Mouse (Mus musculus) MEL (cell line): ENCODE data around the gene Zfp277. TPM values are rescaled to one million over a fixed set of nuclear protein-coding genes. Genes with fewer than 3 reads are reported as not detected.

Experiments
- DNase-seq: peaks from one replicate; pipeline ENCODE4 v3.0.0; 2011; ENCODE audit warnings: low read depth, low spot score
- H3K27ac ChIP-seq: 2 replicates; pipeline ENCODE4 v1.5.1; 2012; ENCODE audit warnings: low read depth, mild to moderate bottlenecking, control low read depth, low read length, moderate library complexity; ENCODE audit not compliant: control insufficient read depth
- H3K27me3 ChIP-seq, 2 experiments: fragments of 150-350 bp in 1 of 2; sonication (generic) in 1 of 2; 2 replicates each; pipeline ENCODE4 v1.6.1; 2012; ENCODE audit warnings: low read length in 2 of 2, mild to moderate bottlenecking in 2 of 2, improper control_type of control experiment in 1 of 2, moderate library complexity in 1 of 2; ENCODE audit not compliant: insufficient read depth in 2 of 2, control insufficient read depth in 1 of 2
- H3K36me3 ChIP-seq, 2 experiments: 2 replicates each; pipeline ENCODE4 v1.6.1; 2012 to 2014; ENCODE audit warnings: low read length in 2 of 2, improper control_type of control experiment in 1 of 2, inconsistent platforms in 1 of 2, mild to moderate bottlenecking in 1 of 2; ENCODE audit not compliant: insufficient read depth in 2 of 2, control insufficient read depth in 1 of 2
- H3K4me1 ChIP-seq, 2 experiments: fragments of 150-350 bp in 1 of 2; sonication (generic) in 1 of 2; 2 replicates each; pipeline ENCODE4 v1.6.1; 2012; ENCODE audit warnings: low read length in 2 of 2, improper control_type of control experiment in 1 of 2, mild to moderate bottlenecking in 1 of 2; ENCODE audit not compliant: insufficient read depth in 2 of 2, control insufficient read depth in 1 of 2
- H3K4me3 ChIP-seq, 2 experiments: fragments of 150-350 bp in 1 of 2; sonication (generic) in 1 of 2; 2 replicates each; pipeline ENCODE4 v1.5.1; 2012; ENCODE audit warnings: low read depth in 2 of 2, low read length in 2 of 2, mild to moderate bottlenecking in 2 of 2, moderate library complexity in 2 of 2, control low read depth in 1 of 2, improper control_type of control experiment in 1 of 2; ENCODE audit not compliant: control insufficient read depth in 1 of 2, insufficient read depth in 1 of 2
- H3K79me2 ChIP-seq: 2 replicates; pipeline ENCODE4 v1.6.1; 2012; ENCODE audit warnings: mild to moderate bottlenecking, low read length, moderate library complexity; ENCODE audit not compliant: control insufficient read depth, poor library complexity, insufficient read depth
- H3K9ac ChIP-seq: 2 replicates; pipeline ENCODE4 v1.6.1; 2012; ENCODE audit warnings: low read depth, mild to moderate bottlenecking, control low read depth, low read length, moderate library complexity; ENCODE audit not compliant: control insufficient read depth, poor library complexity, severe bottlenecking
- H3K9me3 ChIP-seq: fragments of 150-350 bp; sonication (generic); replicated peaks from 2 replicates; pipeline ENCODE4 v1.6.1; 2012; ENCODE audit warnings: mild to moderate bottlenecking, low read length, improper control_type of control experiment, moderate library complexity; ENCODE audit not compliant: insufficient read depth
- CTCF ChIP-seq, 3 experiments: IDR thresholded peaks in 2 of 3; conservative IDR thresholded peaks in 1 of 3; 2 replicates each; pipeline ENCODE4 v1.5.1; 2011 to 2012; ENCODE audit warnings: low read length in 3 of 3, low read depth in 2 of 3, mild to moderate bottlenecking in 2 of 3, improper control_type of control experiment in 1 of 3, inconsistent platforms in 1 of 3, mixed read lengths in 1 of 3, moderate library complexity in 1 of 3; ENCODE audit not compliant: control insufficient read depth in 1 of 3, insufficient read depth in 1 of 3, poor library complexity in 1 of 3, severe bottlenecking in 1 of 3
- E2F4 ChIP-seq: IDR thresholded peaks from 2 replicates; pipeline ENCODE4 v1.6.1; 2011; ENCODE audit warnings: low read depth, low read length, improper control_type of control experiment, borderline replicate concordance
- ELF1 ChIP-seq: IDR thresholded peaks from 2 replicates; pipeline ENCODE4 v1.6.1; 2014; ENCODE audit warnings: low read depth, mild to moderate bottlenecking, inconsistent platforms, low read length, improper control_type of control experiment, moderate library complexity
- ETS1 ChIP-seq: IDR thresholded peaks from 2 replicates; pipeline ENCODE4 v1.6.1; 2012; ENCODE audit warnings: low read depth, mild to moderate bottlenecking, inconsistent platforms, low read length, improper control_type of control experiment, moderate library complexity
- GABPA ChIP-seq: IDR thresholded peaks from 2 replicates; pipeline ENCODE4 v1.6.1; 2012; ENCODE audit warnings: low read depth, mild to moderate bottlenecking, inconsistent platforms, low read length, improper control_type of control experiment, moderate library complexity
- JUND ChIP-seq: IDR thresholded peaks from 2 replicates; pipeline ENCODE4 v1.6.1; 2011; ENCODE audit warnings: low read depth, mild to moderate bottlenecking, improper control_type of control experiment, low read length
- MAFK ChIP-seq: IDR thresholded peaks from 2 replicates; pipeline ENCODE4 v1.6.1; 2011; ENCODE audit warnings: low read depth, mild to moderate bottlenecking, low read length, improper control_type of control experiment, borderline replicate concordance
- MEF2A ChIP-seq: IDR thresholded peaks from 2 replicates; pipeline ENCODE4 v1.6.1; 2014; ENCODE audit warnings: low read depth, mild to moderate bottlenecking, inconsistent platforms, low read length, improper control_type of control experiment; ENCODE audit not compliant: poor library complexity, insufficient replicate concordance, severe bottlenecking; ENCODE audit errors: extremely low read depth
- MXI1 ChIP-seq: IDR thresholded peaks from 2 replicates; pipeline ENCODE4 v1.6.1; 2011; ENCODE audit warnings: mild to moderate bottlenecking, low read depth, low read length, improper control_type of control experiment
- MYB ChIP-seq: IDR thresholded peaks from 2 replicates; pipeline ENCODE4 v1.6.1; 2011; ENCODE audit warnings: mild to moderate bottlenecking, low read depth, low read length, improper control_type of control experiment
- NRF1 ChIP-seq: IDR thresholded peaks from 2 replicates; pipeline ENCODE4 v1.6.1; 2014; ENCODE audit warnings: low read depth, mild to moderate bottlenecking, inconsistent platforms, low read length, improper control_type of control experiment, moderate library complexity; ENCODE audit not compliant: poor library complexity, insufficient read depth, severe bottlenecking
- POLR2AphosphoS2 ChIP-seq: IDR thresholded peaks from 2 replicates; pipeline ENCODE4 v1.6.1; 2011; ENCODE audit warnings: low read length, improper control_type of control experiment
- RAD21 ChIP-seq: IDR thresholded peaks from 2 replicates; pipeline ENCODE4 v1.6.1; 2011; ENCODE audit warnings: mild to moderate bottlenecking, low read depth, low read length, improper control_type of control experiment
- SIN3A ChIP-seq: IDR thresholded peaks from 2 replicates; pipeline ENCODE4 v1.6.1; 2012; ENCODE audit warnings: low read length, improper control_type of control experiment, inconsistent platforms
- SMC3 ChIP-seq: IDR thresholded peaks from 2 replicates; pipeline ENCODE4 v1.6.1; 2011; ENCODE audit warnings: low read depth, low read length, improper control_type of control experiment
- TAL1 ChIP-seq: IDR thresholded peaks from 2 replicates; pipeline ENCODE4 v1.6.1; 2012; ENCODE audit warnings: mild to moderate bottlenecking, inconsistent platforms, low read length, moderate library complexity, mixed read lengths
- TBP ChIP-seq: IDR thresholded peaks from 2 replicates; pipeline ENCODE4 v1.8.0; 2011; ENCODE audit warnings: low read depth, low read length, improper control_type of control experiment
- TCF12 ChIP-seq: IDR thresholded peaks from 2 replicates; pipeline ENCODE4 v1.6.1; 2014; ENCODE audit warnings: low read depth, mild to moderate bottlenecking, inconsistent platforms, low read length, improper control_type of control experiment, moderate library complexity
- USF1 ChIP-seq: IDR thresholded peaks from 2 replicates; pipeline ENCODE4 v1.6.1; 2014; ENCODE audit warnings: low read depth, mild to moderate bottlenecking, inconsistent platforms, low read length, improper control_type of control experiment, moderate library complexity
- USF2 ChIP-seq, 2 experiments: IDR thresholded peaks; 2 replicates each; pipeline ENCODE4 v1.6.1; 2011 to 2012; ENCODE audit warnings: improper control_type of control experiment in 2 of 2, low read length in 2 of 2, borderline replicate concordance in 1 of 2, inconsistent platforms in 1 of 2, low read depth in 1 of 2, mild to moderate bottlenecking in 1 of 2; ENCODE audit not compliant: insufficient read depth in 1 of 2
- ZC3H11A ChIP-seq: IDR thresholded peaks from 2 replicates; pipeline ENCODE4 v1.6.1; 2012; ENCODE audit warnings: low read depth, mild to moderate bottlenecking, inconsistent platforms, low read length, improper control_type of control experiment
- ZKSCAN1 ChIP-seq: IDR thresholded peaks from 2 replicates; pipeline ENCODE4 v1.6.1; 2012; ENCODE audit warnings: low read depth, mild to moderate bottlenecking, inconsistent platforms, low read length, improper control_type of control experiment, moderate library complexity
- polyA plus RNA-seq, 2 experiments: library from polyadenylated mRNA; stranded (reverse) in 1 of 2; unstranded in 1 of 2; fragments of >175 nt in 1 of 2; fragments of >200 nt in 1 of 2; gene quantifications; 2 replicates each; pipeline versions ENCODE4 v1.2.1 to v1.2.4; 2012; ENCODE audit warnings: low replicate concordance in 2 of 2, low read depth in 1 of 2; ENCODE audit not compliant: insufficient read length in 2 of 2, insufficient read depth in 1 of 2, missing spikeins in 1 of 2
- total RNA-seq: library from RNA; depleted of rRNA; stranded (reverse); fragments of 300-350 nt; gene quantifications from 2 replicates; pipeline ENCODE4 v1.2.3, GENCODE M21; 2012

Gene Zfp277
- total and polyA plus RNA-seq, 3 experiments = 1.1 to 1.9 TPM; not detected in 1

DNA sequence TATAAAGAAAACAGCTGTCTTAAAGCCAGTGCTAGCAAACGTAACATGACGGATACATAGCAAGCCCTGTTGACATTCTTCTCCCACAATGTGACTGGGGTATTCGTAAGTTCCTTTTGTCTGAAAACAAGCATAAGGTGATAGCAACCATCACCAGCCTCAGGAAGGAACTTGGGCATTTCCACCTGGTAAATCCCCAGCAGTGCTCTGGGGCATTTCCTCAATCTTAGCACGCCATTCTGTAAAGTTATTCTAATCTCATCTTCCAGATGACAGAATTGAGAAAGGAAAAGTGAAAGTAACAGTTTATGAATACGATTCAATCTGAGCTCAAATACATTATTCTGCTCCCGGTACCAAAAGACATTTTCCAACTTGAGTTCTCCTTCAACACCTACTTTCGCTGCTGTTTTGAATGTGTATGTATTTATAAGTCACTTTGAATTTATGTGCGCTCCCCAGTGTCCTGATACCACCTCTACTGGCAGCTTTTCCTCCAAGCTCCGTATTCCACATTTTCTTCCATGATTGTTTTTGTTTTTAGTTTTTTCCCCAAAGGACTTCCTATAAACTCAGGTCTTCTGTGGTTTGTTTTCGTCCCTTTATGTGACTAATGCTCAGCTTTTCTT, 64.4 kb downstream of the Zfp277 start:
- H3K9ac ChIP-seq = no peak overlapping the region
- TF ChIP-seq USF1 (no peak), GABPA (no peak), USF2 (IDR thresholded peaks at IDR 0.05; ENCODE audit: borderline replicate concordance in 1 of 2, insufficient read depth in 1 of 2, low read depth in 1 of 2, low read length in 2 of 2) (no peak), JUND (no peak), POLR2AphosphoS2 (no peak), TCF12 (no peak), TAL1 (no peak), ZC3H11A (no peak), MYB (no peak), E2F4 (no peak), NRF1 (no peak), TBP (no peak), SMC3 (no peak), MXI1 (no peak)
- TF ChIP-seq, all 39 proteins: peak for 0
- Histone ChIP-seq H3K4me3 (no peak overlapping the region), H3K79me2 (no peaks in the 10 kb centered on the region), H3K27ac (no peak overlapping the region), H3K36me3 (peaks cover 0 to 2% of the 10 kb centered on the region in 2 experiments; a peak in 1 of 4 replicates), H3K27me3 (no peaks in the 10 kb centered on the region), H3K9me3 (no peaks in the 10 kb centered on the region), H3K4me1 (peaks cover 0 to 2% of the 10 kb centered on the region in 2 experiments; a peak in 1 of 4 replicates)
- DNase-seq = peak; percentile 7

DNA sequence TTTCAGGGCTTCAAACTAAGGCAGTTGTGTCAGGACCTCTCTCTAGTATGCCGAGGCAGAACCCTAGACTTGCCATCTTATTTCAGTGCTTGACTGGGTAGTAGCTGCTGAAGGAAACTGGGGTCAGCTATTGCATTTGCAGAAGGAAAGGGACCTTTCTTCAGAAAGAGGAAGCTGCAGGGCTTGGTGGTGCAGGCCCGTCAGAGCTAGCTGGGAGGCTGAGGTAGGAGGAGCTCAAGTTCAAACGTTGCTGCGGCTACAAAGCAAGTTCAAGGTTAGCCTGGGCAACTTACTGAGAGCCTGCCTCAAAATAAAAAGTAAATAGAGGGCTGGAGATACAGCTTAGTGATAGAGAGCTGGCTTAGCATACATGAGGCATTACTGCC, 66.2 kb downstream of the Zfp277 start:
- H3K9me3 ChIP-seq = no peaks in the 10 kb centered on the region
- no peaks in the 10 kb centered on the region for H3K27me3 ChIP-seq
- no peak overlapping the region for H3K9ac ChIP-seq
- peak; percentile 64 for DNase-seq
- H3K4me1 ChIP-seq = peaks cover 0 to 2% of the 10 kb centered on the region in 2 experiments; a peak in 1 of 4 replicates
- H3K4me3 ChIP-seq = no peak overlapping the region
- no peaks in the 10 kb centered on the region for H3K79me2 ChIP-seq
- no peak overlapping the region for H3K27ac ChIP-seq
- TF ChIP-seq MEF2A = no peak
- TF ChIP-seq ETS1 = no peak
- TF ChIP-seq CTCF (IDR thresholded peaks at IDR 0.05 in 2 of 3, conservative IDR thresholded peaks at IDR 0.05 in 1 of 3; ENCODE audit: control insufficient read depth in 1 of 3, insufficient read depth in 1 of 3, low read depth in 2 of 3, low read length in 3 of 3, poor library complexity in 1 of 3, severe bottlenecking in 1 of 3) = no peak
- TF ChIP-seq E2F4 = no peak
- no peak for TF ChIP-seq ZKSCAN1
- no peak for TF ChIP-seq TBP
- no peak for TF ChIP-seq MAFK
- no peak for TF ChIP-seq ELF1
- TF ChIP-seq NRF1 = no peak
- no peak for TF ChIP-seq USF1
- TF ChIP-seq SIN3A = no peak
- no peak for TF ChIP-seq RAD21
- TF ChIP-seq, all 39 proteins: peak for 0
- H3K36me3 ChIP-seq = peaks cover 0 to 2% of the 10 kb centered on the region in 2 experiments; a peak in 1 of 4 replicates
